Mouse (Mus musculus) layer of hippocampus, postnatal 10 days (tissue): ENCODE data around the gene Vwa3a. TPM values are rescaled to one million over a fixed set of nuclear protein-coding genes. Genes with fewer than 3 reads are reported as not detected.

Experiments used
- DNase-seq, 2 experiments: peaks; one replicate each; pipeline ENCODE4 v3.0.0; 2021; ENCODE audit warnings: low spot score in 2 of 2
- total RNA-seq, 2 experiments: library from RNA; stranded (reverse); gene quantifications; 2 replicates each; pipeline ENCODE4 v1.2.3; 2021

The Vwa3a gene
- total RNA-seq, 2 experiments from 2014 or later: 9.2 to 10.2 TPM

DNA sequence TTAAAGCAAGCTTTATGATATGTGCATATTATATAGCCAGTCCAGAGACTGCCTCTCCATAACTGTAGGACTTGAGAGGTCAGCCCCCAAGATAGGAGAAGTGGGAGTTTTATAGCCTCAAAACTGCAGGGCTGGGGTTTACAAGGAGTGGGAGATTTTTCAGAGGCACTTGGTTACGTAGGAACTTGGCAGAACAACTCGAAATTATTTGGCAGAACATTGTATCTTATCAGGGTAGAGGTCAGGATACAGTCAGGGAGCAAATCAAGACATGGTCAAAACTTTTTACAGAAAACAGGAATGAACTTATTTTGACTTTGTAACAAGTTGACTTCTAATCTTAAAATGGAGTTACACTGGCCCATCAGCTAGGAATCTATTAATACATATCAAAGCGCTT is 6.9 kb downstream of the Vwa3a start:
- DNase-seq: no peak

DNA sequence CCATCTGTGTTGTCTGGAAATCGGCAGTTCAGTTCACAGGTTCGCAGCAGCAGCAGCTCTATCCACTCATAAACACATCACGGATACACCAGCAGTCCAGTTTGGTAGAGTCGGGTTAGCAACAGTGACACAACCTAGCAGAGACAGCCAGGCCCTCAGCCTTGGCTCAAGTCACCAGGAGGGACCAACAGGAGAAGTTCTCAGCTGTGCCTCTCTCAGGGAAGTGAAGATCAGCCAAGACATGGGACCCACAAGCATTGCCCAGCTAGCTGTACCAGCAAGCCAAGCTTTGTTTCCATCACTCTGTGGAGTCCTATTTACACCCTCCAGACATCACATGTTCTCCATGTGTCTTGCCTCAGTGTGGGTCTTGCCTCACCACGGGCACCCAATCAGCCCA is 7.7 kb downstream of the Vwa3a start:
- DNase-seq: no peak

DNA sequence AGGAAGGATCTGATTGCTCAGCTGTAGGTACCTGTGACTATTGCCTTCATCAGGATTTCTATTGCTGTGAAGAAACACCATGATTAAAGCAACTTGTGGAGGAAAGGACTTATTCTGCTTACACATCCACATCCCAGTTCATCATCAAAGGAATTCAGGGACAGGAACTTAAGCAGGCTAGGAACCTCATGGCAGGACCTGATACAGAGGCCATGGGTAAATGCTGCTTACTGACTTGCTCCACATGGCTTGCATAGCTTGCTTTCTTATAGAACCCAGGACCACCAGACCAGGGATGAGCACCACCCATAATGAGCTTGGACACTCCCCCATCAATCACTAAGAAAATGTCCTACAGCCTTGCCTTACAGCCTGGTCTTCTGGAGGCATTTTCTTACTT is 9.4 kb downstream of the Vwa3a start:
- no peak for DNase-seq

DNA sequence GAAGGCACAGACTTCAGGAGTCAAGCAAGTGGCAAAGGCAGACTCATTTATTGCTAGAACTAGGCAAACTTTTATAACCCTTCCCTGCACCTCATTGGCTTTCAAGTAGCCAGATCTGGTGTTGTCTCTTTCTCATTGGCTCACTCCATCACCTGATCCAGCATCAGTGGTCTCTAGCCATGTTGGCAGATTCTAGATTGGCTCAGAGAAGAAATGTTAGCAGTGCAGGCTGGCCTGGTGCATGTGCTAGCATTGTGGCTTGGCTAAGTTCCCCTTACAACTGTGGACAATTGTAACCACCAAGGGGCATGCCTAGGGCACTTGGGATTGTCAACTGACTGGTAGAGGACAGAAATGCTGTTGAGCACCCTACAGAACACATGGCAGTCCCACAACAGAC is 12.2 kb downstream of the Vwa3a start:
- no peak for DNase-seq

DNA sequence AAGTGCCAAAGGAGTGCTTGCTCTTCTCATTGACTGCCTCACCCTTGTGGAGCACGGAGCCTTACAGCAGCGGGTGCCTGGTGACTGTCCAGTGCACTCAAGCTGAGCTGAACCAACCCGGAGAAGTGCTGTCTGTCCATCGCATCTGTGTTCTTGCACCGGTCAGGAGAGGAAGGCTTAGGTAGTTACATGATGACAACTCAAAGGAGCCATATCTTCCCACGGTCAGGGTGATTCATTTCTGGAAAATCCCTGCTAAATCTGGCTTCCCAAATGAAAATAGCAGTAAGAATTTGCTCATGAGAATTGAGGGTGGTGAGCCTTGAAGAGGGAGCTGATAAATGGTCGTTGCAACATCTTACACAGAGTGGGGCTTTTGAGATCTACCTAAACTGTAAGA is 12.8 kb downstream of the Vwa3a start:
- DNase-seq: no peak

DNA sequence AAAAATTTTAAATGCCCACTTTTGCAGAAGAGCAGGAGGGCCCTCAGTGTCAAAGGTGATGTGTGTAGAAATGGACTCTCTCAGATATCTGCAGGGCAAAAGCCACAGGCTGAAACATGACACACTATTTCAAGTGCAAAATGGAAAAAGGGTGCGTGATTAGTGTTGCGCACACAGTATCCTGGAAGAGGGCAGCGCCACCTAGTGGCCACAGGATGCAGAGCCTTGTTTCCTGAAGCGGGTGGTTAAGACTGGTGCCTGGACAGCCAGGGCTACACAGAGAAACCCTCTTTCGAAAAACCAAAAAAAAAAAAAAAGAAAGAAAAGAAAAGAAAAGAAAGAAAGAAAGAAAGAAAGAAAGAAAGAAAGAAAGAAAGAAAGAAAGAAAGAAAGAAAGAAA is 15.6 kb downstream of the Vwa3a start:
- DNase-seq: peak; percentile 86 to 88

DNA sequence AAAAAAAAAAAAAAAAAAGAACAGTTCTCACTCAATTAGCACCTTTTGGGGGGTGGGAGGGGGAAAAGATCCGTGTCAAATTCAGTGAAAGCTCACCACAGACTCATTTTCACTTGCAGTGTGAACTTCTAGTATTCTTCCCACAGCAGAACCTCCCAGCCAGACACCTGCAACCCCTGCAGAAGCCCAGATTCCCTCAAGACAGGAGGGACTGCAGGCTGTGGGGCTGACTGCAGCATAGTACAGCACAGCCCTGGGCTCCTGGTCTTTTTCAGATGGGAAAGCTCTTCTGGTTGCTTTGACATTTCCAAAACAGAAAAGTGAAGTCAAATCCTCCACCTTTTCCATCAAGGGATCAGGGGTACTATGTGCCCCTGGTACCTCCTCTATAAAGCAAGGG is 28.3 kb downstream of the Vwa3a start:
- DNase-seq: no peak

DNA sequence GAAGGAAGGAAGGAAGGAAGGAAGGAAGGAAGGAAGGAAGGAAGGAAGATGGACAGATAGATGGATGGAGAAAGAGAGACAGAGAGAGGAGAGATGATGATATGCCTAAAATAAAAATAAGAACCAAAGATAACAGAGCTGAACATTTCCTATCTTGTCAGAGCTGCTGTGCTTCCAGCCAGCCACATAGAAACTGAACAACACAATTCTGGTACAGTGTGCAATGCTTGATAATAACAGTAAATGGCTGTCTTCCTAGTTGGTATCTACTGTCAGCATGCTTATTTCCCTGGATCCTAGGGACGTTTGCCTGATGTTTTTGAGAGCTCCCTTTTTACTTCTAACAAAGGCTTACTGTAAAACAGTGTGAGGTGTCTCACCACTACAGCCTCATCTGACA is 32.3 kb downstream of the Vwa3a start:
- no peak for DNase-seq

DNA sequence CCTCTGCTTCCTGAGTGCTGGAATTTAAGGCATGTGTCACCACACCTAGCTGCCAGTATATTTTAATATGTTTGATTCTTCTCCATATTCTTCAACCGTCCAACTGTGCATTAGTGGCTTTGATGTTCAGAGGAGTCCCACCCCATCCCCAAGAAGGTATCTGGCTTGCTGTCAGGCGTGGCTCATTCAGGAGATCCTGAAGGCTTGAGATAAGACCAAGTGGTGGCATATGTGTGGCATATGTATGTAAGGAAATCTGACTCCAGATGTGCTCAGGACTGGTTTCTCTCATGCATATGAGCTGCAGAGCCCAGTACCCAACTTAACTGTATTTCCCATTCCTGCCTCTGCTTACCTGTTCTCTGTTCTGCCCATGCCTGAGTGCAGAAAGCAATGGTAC is 38.9 kb downstream of the Vwa3a start:
- DNase-seq: no peak

DNA sequence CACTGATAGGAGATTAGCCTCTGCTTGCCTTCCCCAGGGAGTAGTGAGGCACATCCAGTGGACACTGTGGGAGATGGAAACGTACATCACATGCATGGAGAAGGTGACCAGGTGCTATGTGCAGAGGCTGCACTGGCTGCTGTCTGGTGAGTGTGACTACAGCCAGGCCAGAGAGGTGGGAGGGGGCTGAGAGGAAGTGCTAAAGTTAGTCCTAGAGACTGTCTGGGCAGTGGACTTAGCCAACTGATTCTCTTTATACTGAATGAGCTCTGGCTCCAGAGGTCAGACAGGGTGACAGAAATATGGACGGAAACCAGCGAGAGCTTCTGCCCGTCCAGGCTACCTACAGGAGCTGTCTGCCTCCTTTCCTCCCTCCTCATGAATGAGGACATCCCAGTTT is 56.4 kb downstream of the Vwa3a start:
- no peak for DNase-seq

DNA sequence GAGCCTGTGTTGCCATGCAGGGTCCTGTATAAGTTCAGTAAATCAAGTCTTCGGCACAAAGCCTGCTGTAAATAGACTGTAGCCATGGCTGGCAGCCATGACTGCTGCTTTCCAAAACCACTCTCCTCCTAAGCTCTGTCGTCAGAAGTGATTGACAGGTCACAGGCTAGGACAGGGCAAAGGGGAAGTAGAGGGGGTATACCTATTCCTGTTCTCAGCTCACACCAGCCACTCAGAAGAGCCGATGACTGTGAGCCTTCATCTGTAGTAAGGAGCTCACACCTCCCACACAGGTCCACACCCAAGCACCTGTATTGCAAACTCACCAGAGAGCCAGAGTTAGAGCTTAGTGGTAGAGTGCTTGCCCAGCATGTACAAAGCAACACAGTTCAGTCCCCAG is 57.3 kb downstream of the Vwa3a start:
- DNase-seq: no peak

DNA sequence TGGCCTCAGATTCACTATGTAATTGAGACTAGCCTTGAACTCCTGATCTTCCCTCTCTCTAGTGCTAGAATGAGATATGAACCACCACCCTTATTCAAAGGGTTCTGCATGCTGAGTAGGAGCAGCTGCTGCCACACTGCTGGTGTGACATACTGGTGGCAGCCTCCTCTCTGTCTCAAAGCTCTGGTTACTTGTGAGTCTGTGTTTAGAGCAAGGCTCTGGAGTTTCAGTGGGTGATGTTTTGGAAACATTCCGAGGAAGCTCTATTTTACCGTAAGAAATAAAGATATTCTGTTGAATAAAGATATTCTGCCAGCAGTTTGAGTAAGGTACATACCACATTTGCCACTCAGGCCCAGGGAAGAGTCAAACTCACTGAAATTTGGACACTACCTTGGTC is 64.2 kb downstream of the Vwa3a start:
- no peak for DNase-seq

DNA sequence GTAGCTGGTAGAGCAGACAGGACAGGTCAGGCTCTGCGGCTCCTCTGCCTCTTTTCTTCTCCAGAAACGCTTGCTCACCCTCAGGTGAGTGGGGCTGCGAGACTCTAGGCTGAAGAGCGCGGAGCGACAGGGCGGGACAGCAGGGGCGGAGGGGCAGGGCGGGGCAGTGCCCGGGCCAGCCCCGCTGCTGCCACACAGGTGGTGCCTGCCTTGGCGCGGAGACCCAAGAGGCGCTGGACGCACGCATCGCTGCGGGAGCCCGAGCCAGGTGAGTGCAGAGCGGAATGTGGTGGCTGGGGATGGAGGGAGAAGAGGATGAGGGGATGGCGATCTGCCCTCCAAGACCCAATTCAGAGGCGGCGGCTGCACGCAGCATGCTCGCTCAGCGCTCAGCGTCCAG is 70.6 kb downstream of the Vwa3a start:
- DNase-seq: no peak

DNA sequence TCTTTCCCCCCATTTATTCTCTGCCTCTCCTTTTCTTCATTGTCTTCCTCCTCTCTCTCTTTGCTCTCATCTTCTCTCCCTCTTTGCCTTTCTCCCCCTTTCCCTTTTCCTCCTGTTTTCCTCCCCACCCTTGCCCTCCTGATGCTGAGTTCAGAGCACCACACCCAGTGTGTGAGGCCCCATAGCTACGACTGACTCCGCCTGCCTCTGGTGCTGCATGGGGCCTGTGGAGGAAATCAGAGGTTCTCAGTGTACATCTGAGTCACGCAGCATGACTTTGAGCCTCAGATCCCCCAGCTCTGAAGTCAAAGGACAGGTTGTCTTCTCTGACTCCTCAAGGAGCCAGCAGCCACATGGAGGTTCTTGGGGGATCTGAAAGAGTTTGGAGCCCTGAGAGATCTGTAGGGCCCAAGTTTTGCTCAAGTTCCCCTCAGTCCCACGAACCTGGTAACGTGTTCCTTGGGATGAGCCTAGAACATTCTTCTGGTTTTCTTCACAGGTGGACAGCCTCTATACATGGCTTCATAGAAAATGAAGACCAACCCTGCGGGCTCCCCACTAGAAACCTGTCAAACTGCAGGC is 72.8 kb downstream of the Vwa3a start, which contains the start of gene Gm5737:
Gene Gm5737, plus strand, starts transcription at position 532 of the 582 bp plus-strand sequence.
- no peak for DNase-seq

DNA sequence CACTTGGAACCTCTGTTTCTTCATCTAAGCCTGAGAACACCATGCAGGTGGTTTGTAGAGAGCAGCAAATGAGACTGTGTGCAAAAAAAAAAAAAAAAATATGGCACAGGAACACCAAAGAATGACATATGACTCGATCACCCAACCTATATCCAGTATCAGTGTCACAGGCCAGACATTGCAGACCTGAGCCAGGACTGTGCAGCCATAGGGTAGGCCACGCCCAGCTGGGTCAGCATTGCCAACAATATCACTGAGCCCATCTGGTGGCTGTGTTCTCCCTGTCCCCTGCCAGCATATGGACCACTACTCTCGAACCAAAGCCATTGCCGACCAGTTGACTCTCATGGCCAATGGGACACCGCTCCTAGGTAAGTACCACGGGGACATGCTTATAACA is 78.4 kb downstream of the Vwa3a start:
- no peak for DNase-seq

DNA sequence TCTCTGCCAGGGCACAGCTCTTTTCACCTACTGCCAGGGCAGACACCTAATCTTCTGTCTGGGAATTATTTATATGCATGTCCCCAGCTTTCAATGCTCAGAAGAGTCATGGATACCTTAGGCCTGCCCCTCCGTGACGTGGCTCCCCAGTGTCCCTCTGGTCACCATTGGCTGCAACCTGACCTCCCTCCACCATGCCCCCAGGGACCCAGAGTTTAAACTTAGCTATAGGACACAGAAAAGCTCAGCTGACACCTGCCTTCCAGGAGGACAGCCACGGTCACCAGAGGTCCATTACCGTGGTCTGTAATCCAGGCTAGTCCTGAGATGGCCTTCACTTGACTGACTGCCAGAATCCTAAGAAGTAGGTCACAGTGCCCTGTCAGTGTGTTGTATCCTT is 80.3 kb downstream of the Vwa3a start:
- DNase-seq: no peak

DNA sequence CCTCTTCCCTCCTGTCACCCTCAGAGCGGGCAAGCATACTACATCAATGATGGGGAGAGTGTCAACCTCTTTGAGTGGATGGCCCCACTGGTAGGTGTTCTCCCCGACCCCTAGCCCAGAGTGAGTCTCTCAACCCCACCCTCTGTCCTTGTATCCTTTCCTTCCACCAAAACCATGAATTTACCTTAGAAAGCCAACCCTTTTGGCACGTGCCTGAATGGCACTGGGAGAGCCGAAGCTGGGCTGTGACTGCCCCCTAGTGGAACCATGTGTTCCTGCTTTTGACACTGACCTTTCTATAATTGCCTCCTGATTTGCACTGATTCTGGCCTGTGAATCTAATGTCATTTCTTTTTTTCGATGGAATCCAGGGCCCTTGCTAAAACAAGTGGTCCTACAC is 84.1 kb downstream of the Vwa3a start:
- peak; percentile 74 to 78 for DNase-seq

DNA sequence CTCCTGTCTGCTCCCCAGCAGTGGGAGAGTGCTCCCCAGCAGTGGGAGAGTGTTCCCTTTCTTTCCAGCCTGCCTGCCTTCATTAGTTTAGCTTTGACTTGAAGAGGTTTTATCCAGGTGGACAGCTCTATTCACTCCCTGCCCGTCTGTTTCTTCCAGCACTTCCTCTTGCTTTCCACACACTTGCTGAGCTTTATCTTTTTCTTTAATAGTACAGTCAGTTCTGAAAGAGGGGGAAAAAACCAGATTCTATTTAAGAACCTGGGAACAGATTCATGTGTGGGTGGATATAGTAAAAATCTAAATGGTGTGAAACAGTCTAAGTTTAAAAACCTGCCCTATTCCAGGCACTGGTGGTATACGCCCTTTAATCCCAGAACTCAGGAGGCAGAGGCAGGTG is 86.0 kb downstream of the Vwa3a start:
- DNase-seq: no peak

DNA sequence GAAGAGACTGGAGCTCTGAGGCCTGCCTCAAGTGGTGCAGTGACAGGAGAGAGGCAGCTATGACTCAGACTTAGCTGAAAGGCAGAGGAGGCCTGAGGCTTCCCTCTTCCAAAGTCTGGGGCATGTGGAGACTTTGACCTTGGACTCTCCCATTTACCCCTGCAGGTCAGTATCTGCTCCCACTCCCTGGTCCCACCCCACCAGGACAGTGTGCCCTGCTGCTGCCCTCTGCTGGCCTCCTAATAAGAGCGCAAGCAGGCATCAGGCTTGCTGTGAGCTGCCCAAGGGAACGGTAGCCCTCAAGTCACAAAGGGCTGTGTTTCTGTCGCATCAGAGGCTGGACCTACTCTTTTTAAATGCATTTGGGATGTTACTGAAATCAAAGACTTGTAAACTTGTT is 87.3 kb downstream of the Vwa3a start:
- peak; percentile 34 to 58 for DNase-seq

DNA sequence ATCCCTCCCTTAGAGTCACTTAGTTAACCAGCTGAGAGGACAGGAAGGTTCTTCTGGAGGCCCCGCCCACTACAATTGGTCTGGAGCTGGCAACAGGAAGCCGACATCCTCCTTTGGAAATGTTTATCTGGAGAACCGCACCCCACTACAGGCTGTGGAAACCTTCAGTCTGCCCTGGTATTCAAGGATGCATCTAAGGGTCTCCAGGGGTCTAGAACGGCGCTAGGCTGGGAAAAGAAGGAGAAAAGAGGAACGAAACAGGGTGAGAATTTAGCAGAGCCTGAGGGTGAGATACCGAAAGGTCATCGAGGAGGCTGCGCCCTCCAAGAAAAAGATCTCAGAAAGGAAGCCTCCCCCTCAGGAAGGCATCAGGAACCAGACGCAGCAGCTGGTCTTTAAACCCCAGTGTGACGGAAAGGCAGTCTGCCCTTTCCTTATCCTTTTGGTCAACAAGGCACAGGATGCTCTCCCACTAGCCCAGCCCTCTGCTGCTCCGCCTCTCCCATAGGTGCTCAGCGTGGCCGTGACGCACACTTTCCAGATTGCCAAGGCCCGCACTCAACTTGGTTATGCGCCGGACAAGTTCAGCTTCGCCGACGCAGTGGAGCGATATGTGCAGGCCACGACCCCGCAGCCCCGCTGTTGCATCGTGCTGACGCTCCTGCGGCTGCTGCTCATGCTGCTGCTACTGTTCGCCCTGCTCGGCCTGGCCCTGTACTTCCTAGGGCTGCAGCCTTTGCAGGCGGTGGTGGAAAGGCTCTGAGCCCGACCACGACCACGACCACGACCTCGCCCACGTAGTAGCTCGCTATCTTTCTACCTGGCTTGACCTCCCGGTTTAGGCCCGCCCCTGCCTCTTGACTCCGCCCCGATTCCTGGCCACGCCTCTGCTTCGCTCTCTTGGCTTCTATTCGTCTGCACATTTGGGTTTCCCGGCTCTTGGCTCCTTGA is 91.6 kb downstream of the Vwa3a start:
- peak; percentile 35 to 52 for DNase-seq

DNA sequence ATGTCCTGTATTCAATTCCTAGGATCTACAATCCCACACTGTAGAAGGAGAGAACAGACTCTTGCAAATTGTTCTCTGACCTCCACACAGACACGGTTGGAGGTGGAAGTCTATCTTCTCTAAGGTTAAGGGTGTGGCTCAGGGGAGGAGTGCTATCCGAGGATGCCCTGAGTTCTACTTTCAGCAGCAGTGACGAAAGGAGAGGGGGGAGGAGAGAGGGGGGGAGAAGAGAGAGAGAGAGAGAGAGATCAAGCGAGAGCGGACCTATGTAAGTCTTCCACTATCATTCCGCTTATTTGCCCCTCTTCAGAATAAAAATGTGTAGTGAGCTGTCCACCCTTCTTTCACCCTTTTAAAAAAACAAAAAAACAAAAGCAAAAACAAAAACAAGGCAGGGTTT is 95.3 kb downstream of the Vwa3a start:
- DNase-seq: no peak

DNA sequence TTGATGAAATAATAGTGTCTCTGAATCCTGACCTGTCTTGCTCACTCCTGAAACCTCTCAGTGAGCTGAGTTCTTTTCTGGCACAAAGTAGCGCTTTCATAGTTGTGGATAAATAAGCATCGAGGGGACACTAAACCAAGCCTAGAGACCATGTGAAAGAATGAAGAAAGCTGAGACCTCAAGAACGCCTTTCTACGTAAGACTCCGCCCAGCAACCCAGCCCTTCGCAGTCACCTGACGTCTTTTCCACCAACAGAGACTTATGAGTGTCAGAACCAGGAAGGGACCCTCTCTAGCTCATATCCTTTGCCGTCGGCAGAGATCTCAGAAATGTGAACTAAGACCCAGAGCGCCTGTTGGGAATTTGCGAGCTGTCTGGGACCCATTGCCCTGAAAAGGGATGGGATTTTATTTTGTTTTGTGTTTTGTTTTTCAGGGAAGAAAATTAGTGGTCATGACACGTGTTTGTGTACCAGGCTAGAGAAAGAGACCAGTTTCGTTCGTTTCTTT is 95.8 kb downstream of the Vwa3a start:
- peak; percentile 52 to 70 for DNase-seq
